Mouse (Mus musculus) ovary, postnatal 36 days (tissue): ENCODE measurements around the gene Vmn1r218.
"Not testable (repeated sequence)": the region's sequence is repeated elsewhere in the genome, so short reads cannot be mapped to it uniquely, and the experiment has no call there.

Experiments used
- DNase-seq: peaks from one replicate; pipeline ENCODE4 v3.0.0; 2022; ENCODE audit warnings: low spot score, mixed read lengths

Vmn1r218 gene

DNA sequence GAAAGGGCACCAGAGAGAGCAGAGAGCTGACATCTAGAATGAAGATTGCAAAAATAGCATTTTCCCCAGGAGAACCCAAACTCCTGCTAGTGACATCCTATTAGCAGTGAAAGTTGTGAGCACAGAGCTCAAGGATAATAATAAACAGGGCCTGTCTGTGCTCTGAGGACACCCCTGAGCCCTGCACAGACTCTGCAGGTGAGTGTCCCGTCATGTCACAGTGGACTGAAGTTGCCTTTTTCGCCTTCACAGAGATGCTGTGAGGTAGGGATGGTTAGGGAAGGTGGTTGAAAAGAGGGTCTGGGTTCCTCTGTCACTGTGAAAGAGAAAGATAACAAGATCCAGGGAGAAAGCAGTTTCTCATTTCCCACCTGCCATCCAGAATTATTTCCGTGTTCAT is at the start of gene Vmn1r218:
Gene Vmn1r218 (plus strand): TSS at position 57 of the 400 bp plus-strand sequence.
- DNase-seq, result no peak

DNA sequence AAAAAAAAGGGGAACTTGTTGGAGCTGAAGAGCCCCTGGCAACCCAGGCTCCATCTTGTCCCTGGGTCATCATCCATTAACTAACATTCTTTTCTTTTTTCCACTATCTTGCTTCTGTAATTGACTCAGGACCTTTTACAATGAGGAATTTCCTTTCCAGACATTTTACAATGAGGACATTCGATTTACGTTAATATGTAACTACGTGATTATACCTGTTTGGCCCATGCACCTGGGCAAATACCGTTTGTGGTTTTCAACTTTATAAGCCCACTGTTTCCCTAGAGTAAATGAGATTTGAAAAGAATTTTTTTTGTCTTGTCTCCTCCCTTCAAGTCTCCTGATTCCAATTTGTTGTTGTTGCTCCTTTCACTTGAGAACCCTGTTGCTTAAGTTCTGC is 38.6 kb upstream of the Vmn1r218 start:
- DNase-seq, result no peak

GRCm38 (mm10) chr13:23118126-23118525 is 14.8 kb upstream of the Vmn1r218 start, which contains the start of gene Vmn1r217:
Gene Vmn1r217 (minus strand): TSS chr13:23118226.
- DNase-seq, result not testable (repeated sequence)

GRCm38 (mm10) chr13:23120611-23121010 is 12.3 kb upstream of the Vmn1r218 start:
- DNase-seq, result no peak

GRCm38 (mm10) chr13:23133501-23133900 is 546 bp downstream of the Vmn1r218 start:
- no peak for DNase-seq

DNA sequence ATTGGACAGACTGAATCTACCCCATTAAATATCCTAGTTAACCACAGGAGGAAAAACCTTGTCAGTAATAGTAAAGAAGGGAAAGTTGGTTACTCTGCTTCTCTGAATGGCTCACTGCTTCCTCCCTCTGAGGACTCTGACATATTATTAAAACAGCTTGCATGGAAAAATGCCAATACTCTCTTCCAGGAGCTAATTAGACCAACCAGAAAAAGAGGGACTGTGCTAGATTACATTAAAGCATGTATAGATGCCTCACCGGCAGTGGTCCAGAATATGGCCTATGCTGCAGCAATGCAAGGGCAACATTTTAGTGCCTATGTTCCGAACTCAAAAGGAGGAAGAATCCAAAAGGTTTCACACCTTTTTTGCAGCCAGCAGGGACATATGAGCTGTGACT is 5.9 kb downstream of the Vmn1r218 start:
- DNase-seq, result no peak

DNA sequence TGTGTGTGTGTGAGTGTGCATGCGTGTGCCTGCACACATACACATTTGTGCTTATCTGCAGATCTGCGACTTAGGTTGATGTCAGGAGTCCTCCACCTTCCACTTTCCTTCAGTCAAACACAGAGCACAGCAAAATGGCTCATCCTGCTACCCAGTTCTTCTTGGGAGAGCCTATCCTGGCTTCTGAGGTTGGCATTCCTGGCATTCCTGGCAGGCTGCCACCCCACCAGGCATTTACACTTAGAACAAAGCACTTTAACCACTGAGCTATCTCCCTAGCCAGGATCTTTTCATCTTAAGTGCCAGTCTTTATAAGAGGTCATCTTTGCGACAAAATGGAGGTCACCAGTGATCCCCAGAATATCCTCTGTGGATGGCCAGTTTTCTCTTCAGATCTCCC is 24.9 kb downstream of the Vmn1r218 start:
- no peak for DNase-seq

DNA sequence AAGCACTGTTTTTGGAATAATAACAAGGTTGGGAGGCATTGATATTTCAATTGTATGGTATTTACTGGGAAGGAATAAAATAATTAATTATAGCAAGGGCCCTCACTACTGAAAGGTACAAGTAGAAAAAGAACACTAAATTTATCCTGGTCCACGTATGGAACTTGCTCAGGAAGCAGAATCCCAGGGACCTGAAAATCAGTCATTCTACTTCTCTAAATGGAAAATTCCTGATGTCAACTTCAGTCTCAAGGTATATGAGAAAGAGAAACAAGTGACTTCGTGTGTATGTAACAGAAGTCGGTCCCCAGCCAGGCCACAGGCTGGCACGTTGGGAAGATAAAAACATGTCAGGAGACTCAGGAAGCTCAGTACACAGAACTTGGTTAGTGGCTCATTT is 26.1 kb downstream of the Vmn1r218 start, which contains the start of gene Vmn1r219:
Gene Vmn1r219 (plus strand): TSS at position 301 of the 400 bp plus-strand sequence.
- DNase-seq, result no peak

DNA sequence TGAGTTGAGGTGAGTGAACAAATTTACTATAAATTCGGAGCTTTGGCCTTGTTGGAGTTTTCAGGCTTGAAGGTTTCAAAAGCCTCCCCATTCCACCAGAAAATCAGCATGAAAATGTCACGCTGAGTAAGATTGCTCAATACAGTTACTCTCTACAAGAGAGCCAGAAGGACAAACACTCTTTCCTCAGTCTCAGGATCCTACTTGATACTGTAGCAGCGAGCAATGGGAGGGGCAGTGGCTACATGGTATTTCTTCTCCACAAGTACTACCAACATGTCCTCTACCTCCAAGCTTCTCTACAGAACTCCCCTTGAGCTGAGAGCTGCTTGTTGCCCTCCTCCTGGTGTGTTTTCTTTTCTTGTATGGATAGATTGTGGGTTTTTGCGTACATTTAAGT is 33.5 kb downstream of the Vmn1r218 start:
- not testable (repeated sequence) for DNase-seq

DNA sequence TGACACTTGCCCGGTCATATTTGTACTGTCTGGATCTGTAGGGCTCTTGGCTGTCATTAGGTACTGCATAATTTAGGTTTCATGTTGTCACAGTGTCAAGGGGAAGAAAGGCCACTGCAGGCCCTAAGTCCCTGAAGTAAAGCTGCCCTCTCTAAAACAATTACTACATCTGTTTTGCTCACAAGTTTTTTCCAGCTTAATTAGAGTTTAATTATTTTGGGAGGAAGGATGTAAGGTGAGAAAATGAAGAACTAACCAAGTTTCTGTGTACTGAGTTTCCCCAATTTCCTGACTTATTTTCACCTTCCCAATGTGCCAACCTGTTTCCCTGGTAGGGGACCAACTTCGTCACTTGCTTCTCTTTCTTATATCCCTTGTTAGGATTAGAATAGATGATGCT is 54.9 kb downstream of the Vmn1r218 start, which contains the start of gene Vmn1r220:
Gene Vmn1r220 (minus strand): TSS at position 101 of the 400 bp plus-strand sequence.
- DNase-seq, result no peak
